Mouse (Mus musculus) lung, postnatal 36 days (tissue): ENCODE measurements around the gene Cers2.

Experiments used
- DNase-seq: peaks from one replicate; pipeline ENCODE4 v3.0.0; 2022; ENCODE audit warnings: mixed read lengths

Cers2 gene

GRCm38 (mm10) chr3:95314486-95315093 lies at the start of gene Cers2:
Gene Cers2 (plus strand): TSS chr3:95314791.
- no peak for DNase-seq

- no peak for DNase-seq
Observed at GRCm38 (mm10) chr3:95266052-95266451, 48.5 kb upstream of the Cers2 start.

GRCm38 (mm10) chr3:95267855-95268254 lies 46.7 kb upstream of the Cers2 start:
- DNase-seq, result peak; percentile 47

GRCm38 (mm10) chr3:95269789-95270188 lies 44.8 kb upstream of the Cers2 start:
- DNase-seq, result no peak

- no peak for DNase-seq
Observed at GRCm38 (mm10) chr3:95270766-95271364, 43.7 kb upstream of the Cers2 start.

- DNase-seq, result no peak
Observed at GRCm38 (mm10) chr3:95273471-95273870, 41.1 kb upstream of the Cers2 start.

GRCm38 (mm10) chr3:95274453-95274852 lies 40.1 kb upstream of the Cers2 start:
- no peak for DNase-seq

GRCm38 (mm10) chr3:95275161-95275560 lies 39.4 kb upstream of the Cers2 start:
- DNase-seq, result no peak

- DNase-seq, result no peak
Observed at GRCm38 (mm10) chr3:95276428-95276934, 38.1 kb upstream of the Cers2 start.

GRCm38 (mm10) chr3:95277149-95277551 lies 37.4 kb upstream of the Cers2 start:
- no peak for DNase-seq

- DNase-seq, result peak; percentile 70
Observed at GRCm38 (mm10) chr3:95280747-95281146, 33.8 kb upstream of the Cers2 start.

- DNase-seq, result peak; percentile 100
Observed at GRCm38 (mm10) chr3:95281216-95282126, 33.1 kb upstream of the Cers2 start, which contains the start of the genes Mindy1 and Prune1. Gene Mindy1 (plus strand): TSS chr3:95281345. Gene Prune1 (minus strand): TSS chr3:95282076.

- peak; percentile 90 for DNase-seq
Observed at GRCm38 (mm10) chr3:95282381-95282864, 32.2 kb upstream of the Cers2 start.

GRCm38 (mm10) chr3:95282865-95283588 lies 31.6 kb upstream of the Cers2 start:
- DNase-seq, result peak; percentile 90

GRCm38 (mm10) chr3:95283589-95283941 lies 31.0 kb upstream of the Cers2 start:
- DNase-seq, result no peak

- no peak for DNase-seq
Observed at GRCm38 (mm10) chr3:95284062-95284461, 30.5 kb upstream of the Cers2 start.

GRCm38 (mm10) chr3:95284501-95285281 lies 29.9 kb upstream of the Cers2 start:
- no peak for DNase-seq

- DNase-seq, result no peak
Observed at GRCm38 (mm10) chr3:95285390-95285789, 29.2 kb upstream of the Cers2 start.

- DNase-seq, result no peak
Observed at GRCm38 (mm10) chr3:95286011-95286410, 28.6 kb upstream of the Cers2 start.

GRCm38 (mm10) chr3:95286510-95286909 lies 28.1 kb upstream of the Cers2 start:
- DNase-seq, result peak; percentile 73

GRCm38 (mm10) chr3:95287541-95287940 lies 27.1 kb upstream of the Cers2 start:
- no peak for DNase-seq

- no peak for DNase-seq
Observed at GRCm38 (mm10) chr3:95289419-95289818, 25.2 kb upstream of the Cers2 start.
